Mouse (Mus musculus) kidney, adult 2 months (tissue): ENCODE data around the gene Wwox.

Source experiments
- CTCF ChIP-seq: fragments of 200-500 bp; conservative IDR thresholded peaks from 2 replicates; pipeline ENCODE4 v1.5.1; 2011; ENCODE audit warnings: low read depth, mild to moderate bottlenecking, control low read depth, low read length, moderate library complexity, mixed read lengths; ENCODE audit not compliant: insufficient read depth, insufficient read length
- POLR2A ChIP-seq: fragments of 200-500 bp; IDR thresholded peaks from one replicate; pipeline ENCODE4 v1.6.1; 2011; ENCODE audit warnings: low read depth, low read length, control low read depth

DNA sequence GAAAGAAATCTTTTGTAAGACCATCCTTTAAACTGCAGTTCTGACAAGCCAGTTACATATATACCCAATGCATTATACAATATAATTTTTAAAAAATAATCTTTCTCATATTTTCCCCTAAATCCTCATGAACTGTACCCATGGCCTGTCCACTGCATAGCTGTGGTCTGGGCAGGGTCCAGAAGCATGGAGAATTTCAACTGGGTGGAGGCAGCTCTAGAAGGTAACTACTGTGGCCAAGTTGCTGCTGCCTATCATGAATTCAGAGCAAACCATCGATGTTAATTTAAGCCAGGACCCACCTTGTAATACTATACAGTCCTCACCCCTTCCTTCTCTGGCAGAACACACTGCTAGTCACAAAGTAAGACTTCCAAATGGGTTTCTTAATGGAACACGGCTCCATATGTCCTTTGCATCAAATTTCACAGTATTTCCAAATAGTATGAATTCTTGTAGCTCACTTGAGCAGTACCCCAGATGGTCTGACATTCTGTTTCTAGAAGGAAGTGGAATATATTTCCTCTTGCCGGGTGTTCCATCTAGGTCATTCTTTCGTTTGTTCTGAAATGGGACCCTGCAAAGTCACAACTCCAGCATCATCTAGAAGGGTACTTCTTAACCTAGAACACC lies 255.2 kb downstream of the Wwox start:
- TF ChIP-seq CTCF, result no peak
- TF ChIP-seq POLR2A, result no peak
